Mouse (Mus musculus): Measurements from ENCODE around the gene Mmp25.

- TF ChIP-seq FLI1 (IDR thresholded peaks at IDR 0.05; ENCODE audit: low read length) (no peak), GATA1 (IDR thresholded peaks at IDR 0.05; ENCODE audit: borderline replicate concordance, low read length) (no peak)
These were observed 57.8 kb downstream of the Mmp25 start for GRCm38 (mm10) chr17:23587253-23587652.
